In genomic region chr2:93217015-93217414, GRCm38 (mm10) we compare ENCODE assay signal across 8 mouse cellular contexts. TPM values are rescaled to one million over a fixed set of nuclear protein-coding genes. Genes with fewer than 3 reads are reported as not detected.
DNase-seq lines count a peak whose midpoint lies in the region; ATAC-seq and TF ChIP-seq lines count a peak whose summit lies in the region.

No protein-coding gene starts in this region.

- no peaks in the 10 kb centered on the region for H3K36me3 ChIP-seq in hindbrain, embryonic 16.5 days (ENCODE audit: control insufficient read depth, insufficient read depth, low read length)

- intact Hi-C loops in gastrocnemius, adult 2 months (cut with DNase I), result loop anchor here (2.0 to 5.0 kb wide), 3 partner anchors 116 to 255 kb away; no protein-coding TSS in a partner anchor
- intact Hi-C loops in left cerebral cortex, adult 2 months (cut with DNase I), result loop anchor here (1.0 to 2.0 kb wide), 3 partner anchors 118 to 254 kb away; partner anchors contain the start of gene Tspan18

- H3K4me2 ChIP-seq in hindbrain, embryonic 16.5 days (ENCODE audit: low read length), result no peak overlapping the region

- H3K9me3 ChIP-seq in hindbrain, embryonic 16.5 days (ENCODE audit: control insufficient read depth, low read length), result no peaks in the 10 kb centered on the region

- H3K27me3 ChIP-seq in hindbrain, embryonic 16.5 days (replicated peaks; ENCODE audit: control insufficient read depth, insufficient read depth, low read length), result no peaks in the 10 kb centered on the region

- peak; percentile 56 for DNase-seq in T-cell, adult 2 months (ENCODE audit: low spot score)
- DNase-seq in cerebellum, postnatal 36 days, result peak; percentile 96 to 97
- DNase-seq in gastrocnemius, adult 2 months, result peak; percentile 90
- peak; percentile 85 to 92 for DNase-seq in left cerebral cortex, adult 2 months (ENCODE audit: extremely low spot score in 1 of 2, low spot score in 2 of 2)
- peak; percentile 89 for DNase-seq in mesoderm, embryonic 11.5 days (ENCODE audit: low read depth, low spot score)
- peak; percentile 60 for DNase-seq in skeletal muscle tissue, adult 2 months (ENCODE audit: low read depth, low spot score)

- H3K4me1 ChIP-seq in hindbrain, embryonic 16.5 days (ENCODE audit: control insufficient read depth, insufficient read depth, low read depth, low read length), result peaks cover 12% of the 10 kb centered on the region

- no peak overlapping the region for H3K27ac ChIP-seq in gastrocnemius, adult 2 months
- H3K27ac ChIP-seq in hindbrain, embryonic 16.5 days (ENCODE audit: low read depth, low read length), result peak overlapping the region; percentile 55
- H3K27ac ChIP-seq in left cerebral cortex, adult 2 months, result no peak overlapping the region

- peak; percentile 91 for ATAC-seq in hindbrain, embryonic 16.5 days
- ATAC-seq in inflammation-experienced regulatory T-cells, adult 6 months, result no peak

- WGBS in hindbrain, embryonic 16.5 days, result 9% methylated on average over 7 of the region's 7 CpGs

- peak; percentile 94; the same call in 1 of the 2 replicates for TF ChIP-seq CTCF in gastrocnemius, adult 2 months (IDR thresholded peaks at IDR 0.05)
- peak; percentile 96 for TF ChIP-seq CTCF in left cerebral cortex, adult 2 months (IDR thresholded peaks at IDR 0.05)

- no peak overlapping the region for H3K4me3 ChIP-seq in gastrocnemius, adult 2 months
- H3K4me3 ChIP-seq in hindbrain, embryonic 16.5 days (ENCODE audit: low read length), result no peak overlapping the region
- no peak overlapping the region for H3K4me3 ChIP-seq in left cerebral cortex, adult 2 months

- no peak overlapping the region; the same call in 1 of the 2 replicates for H3K9ac ChIP-seq in hindbrain, embryonic 16.5 days (ENCODE audit: low read depth, low read length)

RNA-seq across cellular contexts. Expression of gene Trp53i11, which starts 29.7 kb away (rescaled TPM):
- total RNA-seq in gastrocnemius, adult 2 months (2021), result 1 to 10 TPM; 3.4 to 6.1 TPM
- 74.7 and 123 TPM in 2 replicates for polyA plus RNA-seq in hindbrain, embryonic 16.5 days (2015; fragmentation: Nextera tagmentation; extraction: Ambion mirVana)
- 100 to 1,000 TPM; 111 to 112 TPM for total RNA-seq in left cerebral cortex, adult 2 months (2021)
- polyA plus RNA-seq in inflammation-experienced regulatory T-cells, adult 6 months (2017; shearing (Covaris generic)), result 10 to 100 TPM; 45.1 to 68.3 (median 47.4) TPM

Comparison
In these comparisons a context has a peak if more than half of its experiments do, and no peak if none do; other contexts are left out.
1. RNA of gene Trp53i11, which starts 29.7 kb away (total RNA-seq): 111 to 112 TPM in left cerebral cortex, adult 2 months; 3.4 to 6.1 TPM in gastrocnemius, adult 2 months; every median in the first group is over 10 times any median in the second.
2. Peak in every context shown above with its lines, with median percentiles within 50 percentile points of each other: DNase-seq.